Mouse (Mus musculus) macrophage (primary cell): ENCODE measurements around the gene Cdc42. TPM values are rescaled to one million over a fixed set of nuclear protein-coding genes. Genes with fewer than 3 reads are reported as not detected.

Source experiments
- H3K27ac ChIP-seq: fragments of 350-480 bp; formaldehyde crosslinking; 2 replicates; pipeline ENCODE4 v1.9.0; 2021
- H3K36me3 ChIP-seq: fragments of 350-480 bp; formaldehyde crosslinking; 2 replicates; pipeline ENCODE4 v1.9.0; 2021; ENCODE audit errors: inconsistent target
- H3K4me3 ChIP-seq: fragments of 350-480 bp; formaldehyde crosslinking; 2 replicates; pipeline ENCODE4 v1.9.0; 2021; ENCODE audit errors: inconsistent target
- H3K79me2 ChIP-seq: fragments of 350-480 bp; formaldehyde crosslinking; 2 replicates; pipeline ENCODE4 v1.9.0; 2021; ENCODE audit errors: inconsistent target
- WGBS: methylation state at CpG from one replicate; pipeline ENCODE4 v1.1.7; 2026; ENCODE audit warnings: inconsistent platforms; ENCODE audit not compliant: missing documents; 5-methylcytosine and 5-hydroxymethylcytosine counted together
- polyA plus RNA-seq: library from polyadenylated mRNA; stranded (reverse); fragments of 250-400 nt; gene quantifications from 3 replicates; pipeline ENCODE4 v1.2.4, GENCODE M21; 2018; ENCODE audit warnings: inconsistent platforms

Gene Cdc42
- polyA plus RNA-seq, 1 experiment from 2014 or later = 958 TPM

DNA sequence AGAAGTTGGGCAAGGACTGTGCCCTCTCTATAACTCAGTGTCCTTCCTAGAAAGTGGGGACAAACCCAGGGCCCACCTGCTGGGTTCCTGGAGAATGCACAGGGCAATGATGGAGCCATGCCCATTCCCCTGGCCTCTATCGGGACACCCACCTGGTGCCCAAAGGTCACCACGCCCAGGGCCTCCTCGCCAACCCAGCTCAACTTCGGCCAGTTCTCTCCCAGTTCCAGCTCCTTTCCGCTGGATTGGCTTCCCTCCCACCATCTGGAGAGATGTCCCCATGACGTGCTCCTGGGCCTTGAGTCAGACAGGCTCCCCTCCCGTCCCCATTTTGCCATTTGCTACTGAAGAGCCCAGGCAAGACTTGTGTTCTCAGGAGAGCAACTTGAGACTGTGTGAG is 64.9 kb downstream of the Cdc42 start:
- Histone ChIP-seq H3K36me3 (no peaks in the 10 kb centered on the region), H3K79me2 (no peaks in the 10 kb centered on the region), H3K27ac (no peak overlapping the region), H3K4me3 (no peak overlapping the region)
- WGBS = 85% methylated on average over 7 of the region's 7 CpGs

DNA sequence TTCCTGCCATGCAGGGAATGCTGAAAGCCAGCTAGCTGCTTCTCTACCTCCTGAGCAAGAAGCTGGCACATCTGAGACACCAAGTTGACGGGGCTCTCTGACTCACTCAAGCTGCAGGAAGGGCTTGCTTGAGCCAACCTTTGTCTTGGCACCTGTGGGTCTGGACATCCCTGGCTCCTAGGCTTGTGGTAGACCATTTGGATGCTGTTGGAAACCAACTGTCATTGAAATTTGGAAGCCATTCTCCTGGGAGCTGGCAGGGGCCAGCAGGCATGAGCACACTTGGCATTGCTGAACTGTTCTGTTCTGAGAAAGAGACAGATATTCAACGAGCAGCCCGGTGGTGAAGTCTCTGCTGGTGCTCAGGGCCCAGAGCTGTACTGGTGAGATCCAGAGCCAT is 67.3 kb downstream of the Cdc42 start:
- Histone ChIP-seq H3K79me2 (no peaks in the 10 kb centered on the region), H3K36me3 (no peaks in the 10 kb centered on the region), H3K27ac (no peak overlapping the region), H3K4me3 (no peak overlapping the region)
- 94% methylated on average over 3 of the region's 3 CpGs for WGBS

DNA sequence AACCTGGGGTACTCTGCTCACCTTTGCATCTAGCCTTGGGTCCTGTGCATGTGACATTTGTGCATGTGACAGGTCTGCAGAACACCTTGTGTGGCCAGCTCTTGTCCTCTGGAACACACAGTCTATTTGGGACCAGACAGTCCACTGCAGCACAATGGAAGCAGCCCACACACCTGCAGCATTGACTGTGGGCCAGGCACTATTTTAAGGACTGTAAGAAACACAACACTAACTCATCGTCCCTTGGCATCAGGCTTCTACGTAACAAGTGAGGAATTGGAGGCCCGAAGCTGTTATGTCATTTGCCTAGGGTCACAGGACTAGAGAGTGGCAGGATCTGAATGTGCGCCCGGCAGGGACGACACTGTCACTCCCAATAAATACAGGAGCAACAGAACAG is 67.8 kb downstream of the Cdc42 start:
- Histone ChIP-seq H3K79me2 (no peaks in the 10 kb centered on the region), H3K36me3 (no peaks in the 10 kb centered on the region), H3K27ac (no peak overlapping the region), H3K4me3 (no peak overlapping the region)
- 95% methylated on average over 6 of the region's 6 CpGs for WGBS

DNA sequence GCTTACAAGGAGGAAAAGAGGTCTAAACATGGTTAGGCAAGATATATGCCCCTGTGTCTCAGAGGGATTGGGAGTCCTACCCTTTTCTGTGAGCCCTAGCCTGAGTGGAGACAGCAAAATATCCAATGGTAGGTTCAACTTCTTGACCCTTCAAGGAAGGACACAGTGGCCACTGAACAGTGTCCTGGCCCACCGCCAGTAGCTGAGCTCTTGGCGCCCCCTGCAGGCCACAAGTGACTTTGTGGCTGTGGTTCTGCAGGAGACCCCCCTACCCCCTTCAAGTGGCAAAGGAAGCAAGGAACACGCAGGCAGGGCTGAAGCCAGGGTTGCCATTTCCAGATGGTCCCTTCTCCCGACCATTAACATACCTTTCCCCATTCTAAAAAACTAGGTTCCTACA is 69.7 kb downstream of the Cdc42 start:
- no peaks in the 10 kb centered on the region for H3K79me2 ChIP-seq
- H3K27ac ChIP-seq = no peak overlapping the region
- WGBS = 7% methylated on average over 3 of the region's 4 CpGs
- H3K4me3 ChIP-seq = no peak overlapping the region
- no peaks in the 10 kb centered on the region for H3K36me3 ChIP-seq

DNA sequence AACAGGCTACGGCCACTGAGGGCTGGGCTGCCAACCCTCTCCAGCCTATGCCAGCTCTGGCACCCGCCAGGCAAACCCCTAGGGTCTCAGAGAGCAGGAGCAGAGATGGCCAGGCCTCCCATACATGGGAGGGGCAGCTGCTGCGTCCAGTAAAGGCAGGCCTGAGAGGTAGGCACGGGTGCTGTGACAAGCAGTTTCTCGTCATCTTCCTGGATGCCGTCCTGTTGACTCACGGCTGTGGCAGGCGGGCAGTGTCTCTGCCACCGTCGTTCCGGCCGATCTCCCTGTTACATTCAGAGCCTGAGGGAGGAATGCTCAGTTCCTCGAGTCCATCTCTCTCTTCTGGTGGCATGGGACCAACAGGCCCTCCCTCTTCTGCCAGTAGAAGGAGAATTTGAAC is 70.3 kb downstream of the Cdc42 start:
- no peaks in the 10 kb centered on the region for H3K36me3 ChIP-seq
- no peaks in the 10 kb centered on the region for H3K79me2 ChIP-seq
- no peak overlapping the region for H3K27ac ChIP-seq
- H3K4me3 ChIP-seq = no peak overlapping the region
- 86% methylated on average over 13 of the region's 13 CpGs for WGBS

DNA sequence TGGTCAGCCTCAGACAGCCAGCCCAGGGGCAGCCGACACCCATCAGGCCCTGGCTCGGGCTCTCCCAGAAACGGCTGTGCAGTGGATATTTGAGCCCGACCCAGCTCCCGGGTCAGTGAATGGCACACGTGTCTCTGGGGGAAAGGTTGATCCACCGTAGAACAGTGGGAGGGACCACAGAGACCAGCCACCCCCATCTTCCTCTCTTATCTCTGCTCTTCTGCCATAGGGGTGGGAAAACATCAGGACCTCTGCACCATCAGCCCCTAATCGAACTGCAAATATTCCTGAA is 70.9 kb downstream of the Cdc42 start:
- Histone ChIP-seq H3K79me2 (no peaks in the 10 kb centered on the region), H3K27ac (no peak overlapping the region), H3K36me3 (no peaks in the 10 kb centered on the region), H3K4me3 (no peak overlapping the region)
- 92% methylated on average over 7 of the region's 8 CpGs for WGBS

DNA sequence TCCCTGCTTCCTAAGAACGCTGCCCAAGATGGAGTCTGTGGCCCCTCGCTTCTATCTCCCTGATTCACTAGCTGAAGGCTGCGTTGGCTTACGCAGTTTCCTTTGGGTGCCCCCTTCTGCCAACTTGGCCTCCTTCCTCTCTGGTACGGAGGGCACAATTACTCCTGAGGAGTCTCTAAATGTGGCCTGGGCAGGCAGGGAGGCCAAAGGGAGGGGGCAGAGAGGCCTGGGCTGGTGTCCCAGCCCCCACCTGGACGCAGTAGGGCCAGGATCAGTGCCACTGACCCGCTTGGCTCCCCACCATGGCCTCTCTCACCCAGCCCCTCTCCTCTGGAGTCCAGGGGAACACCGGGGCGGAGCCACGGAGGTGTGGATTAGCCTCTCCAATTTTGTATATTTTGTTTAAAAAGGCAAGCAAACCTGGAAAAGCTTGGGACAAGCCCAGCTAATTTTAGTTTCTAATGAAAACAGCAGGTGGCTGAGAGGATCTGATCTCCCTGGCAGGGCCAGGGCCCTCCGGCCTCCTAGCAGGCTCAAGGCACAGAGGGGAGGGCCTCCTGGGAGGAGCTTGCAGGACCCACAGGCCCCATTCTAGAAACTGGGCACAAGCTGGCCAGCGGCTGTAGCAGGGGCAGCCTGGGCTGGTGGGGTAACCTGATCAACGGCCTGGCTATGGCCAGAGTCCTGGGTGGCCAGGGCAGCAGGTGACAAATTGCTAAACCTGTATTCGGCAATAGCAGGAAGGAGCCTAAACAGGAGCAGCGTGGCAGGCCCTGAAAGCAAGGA is 71.5 kb downstream of the Cdc42 start:
- 89% methylated on average over 12 of the region's 15 CpGs for WGBS
- H3K4me3 ChIP-seq = no peak overlapping the region
- H3K27ac ChIP-seq = no peak overlapping the region
- no peaks in the 10 kb centered on the region for H3K79me2 ChIP-seq
- H3K36me3 ChIP-seq = no peaks in the 10 kb centered on the region

DNA sequence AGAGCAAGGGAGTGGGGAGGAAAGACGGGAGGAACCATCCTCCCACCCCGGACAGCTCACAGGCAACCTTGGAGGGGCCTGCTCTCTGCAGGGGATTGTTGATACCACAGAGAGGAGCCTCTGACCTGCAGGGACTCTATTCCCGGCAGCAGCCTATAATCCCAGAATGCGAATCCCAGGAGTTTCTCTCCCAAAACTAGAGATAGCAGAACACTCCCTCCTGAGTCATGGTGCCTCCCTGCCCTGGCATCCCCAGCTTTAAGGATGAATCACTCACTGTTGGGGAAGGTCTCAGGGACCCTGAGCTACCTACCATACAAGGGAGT is 74.2 kb downstream of the Cdc42 start:
- Histone ChIP-seq H3K36me3 (no peaks in the 10 kb centered on the region), H3K4me3 (no peak overlapping the region), H3K79me2 (no peaks in the 10 kb centered on the region), H3K27ac (no peak overlapping the region)
- 48% methylated on average over 4 of the region's 4 CpGs for WGBS

DNA sequence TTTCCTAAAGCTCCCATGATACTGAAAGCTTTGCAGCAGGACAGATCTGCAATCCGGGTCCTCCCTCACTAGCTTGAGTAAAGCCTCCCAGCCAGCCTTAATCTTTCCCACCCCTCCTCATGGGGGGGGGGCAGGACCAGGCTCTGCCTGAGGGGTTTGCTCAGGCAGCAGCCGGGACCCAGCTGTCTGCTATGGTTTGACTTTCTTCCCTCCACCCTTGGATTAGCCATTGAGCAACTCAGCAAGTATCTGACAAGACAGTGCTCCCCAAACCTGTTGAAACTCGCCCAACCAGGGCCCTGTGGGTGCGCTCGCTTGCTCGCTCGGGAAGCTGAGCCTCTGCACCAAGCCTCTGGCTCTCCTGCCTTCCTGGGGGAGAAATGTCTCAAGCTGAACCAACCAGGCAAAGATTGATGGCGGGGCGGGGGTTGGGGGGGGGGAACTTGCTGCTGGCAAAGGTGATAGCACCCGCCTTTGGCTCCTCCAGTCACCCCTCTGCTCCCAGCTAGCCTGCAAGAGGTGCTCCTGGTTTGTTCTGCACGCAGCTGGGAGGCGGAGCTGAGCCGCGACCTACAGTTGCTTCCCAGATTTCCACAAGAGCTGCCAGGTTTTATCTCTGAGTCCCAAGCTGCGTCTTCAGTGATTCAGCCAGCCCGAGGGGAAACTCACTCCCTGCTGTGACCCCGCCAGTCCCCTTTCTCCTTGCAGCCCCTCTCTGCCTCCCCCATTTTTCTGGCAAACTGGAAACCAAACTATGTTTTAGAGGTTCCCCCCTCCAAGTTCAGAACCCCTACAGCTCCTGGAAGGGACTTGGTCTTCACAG is 74.7 kb downstream of the Cdc42 start:
- no peaks in the 10 kb centered on the region for H3K79me2 ChIP-seq
- H3K27ac ChIP-seq = no peak overlapping the region
- no peaks in the 10 kb centered on the region for H3K36me3 ChIP-seq
- H3K4me3 ChIP-seq = no peak overlapping the region
- 56% methylated on average over 15 of the region's 17 CpGs for WGBS

DNA sequence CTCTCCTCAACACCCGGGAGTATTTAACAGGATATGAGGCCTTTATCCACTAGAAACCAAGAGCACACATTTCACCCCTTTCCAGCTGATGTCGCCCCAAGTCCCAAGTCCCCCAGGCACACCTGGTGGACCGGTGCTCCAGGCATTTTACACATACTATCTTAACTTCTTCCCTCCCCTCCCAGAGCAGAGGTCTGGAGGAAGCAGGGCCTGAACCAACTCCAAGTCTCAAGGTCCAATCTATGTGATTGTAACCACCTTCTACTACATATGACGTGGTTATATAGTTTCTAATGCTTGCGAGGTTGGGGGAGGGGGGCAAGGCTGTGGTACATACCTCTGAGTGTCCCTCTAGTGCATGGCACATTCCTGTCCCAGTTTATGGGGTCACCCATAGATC is 75.4 kb downstream of the Cdc42 start:
- Histone ChIP-seq H3K27ac (no peak overlapping the region), H3K79me2 (no peaks in the 10 kb centered on the region), H3K36me3 (no peaks in the 10 kb centered on the region), H3K4me3 (no peak overlapping the region)
- 85% methylated on average over 5 of the region's 5 CpGs for WGBS

DNA sequence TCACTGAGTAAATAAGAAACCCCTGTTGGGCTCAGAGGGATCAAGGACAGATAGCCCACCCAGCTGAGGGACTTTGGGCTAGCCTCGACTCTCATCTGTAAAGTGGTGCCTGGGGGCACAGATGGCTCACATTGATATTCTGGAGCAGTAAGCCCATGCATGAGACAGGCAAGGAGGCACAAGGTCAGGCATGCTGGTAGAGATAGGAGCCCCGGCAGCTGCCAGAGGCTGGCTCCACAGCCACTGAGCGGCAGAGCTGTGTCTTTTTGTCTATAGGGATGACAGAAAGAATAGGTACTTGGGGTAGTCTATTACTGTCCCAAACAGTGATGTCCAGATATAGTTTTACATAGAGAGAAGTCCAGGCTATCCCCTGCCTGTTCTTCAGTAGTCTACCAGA is 76.2 kb downstream of the Cdc42 start:
- WGBS = 76% methylated on average over 3 of the region's 3 CpGs
- no peak overlapping the region for H3K4me3 ChIP-seq
- no peaks in the 10 kb centered on the region for H3K36me3 ChIP-seq
- no peaks in the 10 kb centered on the region for H3K79me2 ChIP-seq
- H3K27ac ChIP-seq = no peak overlapping the region

DNA sequence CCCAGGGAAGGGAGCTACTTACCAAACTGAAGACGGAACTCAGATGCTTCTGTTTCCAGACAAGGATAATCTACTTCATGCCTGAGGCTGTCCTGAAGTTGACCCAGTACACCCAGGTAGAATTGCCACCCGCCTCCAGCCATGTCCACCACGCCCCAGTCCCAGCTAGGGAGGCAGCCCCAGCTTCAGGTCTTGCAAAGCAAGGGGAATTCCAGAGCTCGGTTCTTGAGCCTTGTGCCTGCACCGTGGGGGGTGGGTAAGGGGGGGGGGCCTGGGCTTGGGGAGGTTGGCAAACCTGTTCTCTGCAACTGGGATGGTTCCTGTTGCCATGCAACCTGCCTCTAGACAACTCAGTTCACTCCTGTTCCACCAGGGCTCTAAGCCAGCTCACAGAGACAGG is 78.2 kb downstream of the Cdc42 start:
- 61% methylated on average over 4 of the region's 5 CpGs for WGBS
- Histone ChIP-seq H3K4me3 (no peak overlapping the region), H3K79me2 (no peaks in the 10 kb centered on the region), H3K36me3 (no peaks in the 10 kb centered on the region), H3K27ac (no peak overlapping the region)

DNA sequence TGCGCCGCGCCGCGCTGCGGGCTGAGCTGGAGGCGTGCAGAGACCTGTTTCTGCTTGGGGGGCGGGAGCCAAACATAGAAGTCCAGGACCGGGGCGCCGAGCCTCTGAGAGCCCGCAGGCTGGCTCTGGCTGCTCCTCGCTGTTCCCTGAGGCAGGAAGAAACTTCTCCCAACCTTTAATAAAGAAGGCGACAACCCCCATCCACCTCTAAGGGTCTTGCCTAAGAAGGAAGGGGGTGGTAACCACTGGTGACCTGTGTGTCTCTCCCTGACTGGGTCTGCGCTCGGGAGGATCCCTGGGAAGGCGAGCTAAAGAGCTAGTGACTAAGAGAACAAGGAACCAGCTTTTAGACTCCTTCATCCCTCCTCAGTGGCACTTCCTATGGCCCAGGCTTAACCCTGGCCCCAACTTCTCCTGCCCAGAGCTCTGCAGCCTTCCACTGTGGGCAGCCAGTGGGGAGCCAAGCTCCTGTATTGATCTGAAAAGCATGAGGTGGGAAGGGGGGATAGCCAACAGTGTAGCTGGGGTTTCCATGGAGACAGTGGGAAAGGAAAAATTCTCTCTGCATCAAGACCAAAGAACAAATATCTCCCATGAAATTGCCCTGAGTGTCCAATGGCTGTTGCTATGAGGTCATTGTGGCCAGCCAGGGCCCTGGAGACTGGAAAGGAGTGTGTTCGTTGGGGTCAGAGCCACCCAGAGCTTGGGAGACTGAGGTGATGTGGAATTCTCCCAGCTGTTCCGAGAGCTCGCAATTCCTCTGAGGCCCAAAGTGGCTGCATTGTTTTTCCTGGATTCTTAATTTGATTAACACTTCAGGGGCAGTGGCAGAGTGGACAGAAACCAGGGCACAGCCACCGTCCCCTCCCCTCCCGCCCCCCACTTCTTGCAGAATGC is 79.1 kb downstream of the Cdc42 start:
- WGBS = 15% methylated on average over 20 of the region's 22 CpGs
- Histone ChIP-seq H3K79me2 (no peaks in the 10 kb centered on the region), H3K36me3 (no peaks in the 10 kb centered on the region), H3K27ac (no peak overlapping the region), H3K4me3 (no peak overlapping the region)

DNA sequence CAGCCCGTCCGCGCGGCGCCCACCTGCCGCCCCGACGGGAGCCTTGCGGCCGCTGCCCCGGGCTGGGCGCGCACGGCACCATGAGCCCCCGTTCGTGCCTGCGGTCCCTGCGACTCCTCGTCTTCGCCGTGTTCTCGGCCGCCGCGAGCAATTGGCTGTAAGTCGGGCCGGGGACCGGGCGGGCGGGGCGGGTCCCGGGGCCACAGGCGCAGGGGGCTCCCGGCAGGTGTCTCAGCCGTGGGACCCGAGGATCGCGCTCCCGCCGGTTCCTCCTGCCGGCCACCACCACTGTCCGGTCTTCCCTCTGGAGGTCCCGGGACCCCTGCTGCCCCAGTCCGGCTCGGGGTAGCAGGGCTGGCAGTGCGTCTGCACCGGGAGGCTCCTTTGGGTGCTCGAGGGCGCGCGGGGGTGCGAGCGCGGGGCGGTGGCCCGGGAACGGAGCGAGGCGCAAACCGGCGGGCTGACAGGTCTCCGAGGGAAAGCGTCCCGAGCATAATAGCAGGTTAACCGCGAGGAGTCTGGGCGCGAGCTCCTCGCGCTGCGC is 79.8 kb downstream of the Cdc42 start:
- H3K36me3 ChIP-seq = no peaks in the 10 kb centered on the region

DNA sequence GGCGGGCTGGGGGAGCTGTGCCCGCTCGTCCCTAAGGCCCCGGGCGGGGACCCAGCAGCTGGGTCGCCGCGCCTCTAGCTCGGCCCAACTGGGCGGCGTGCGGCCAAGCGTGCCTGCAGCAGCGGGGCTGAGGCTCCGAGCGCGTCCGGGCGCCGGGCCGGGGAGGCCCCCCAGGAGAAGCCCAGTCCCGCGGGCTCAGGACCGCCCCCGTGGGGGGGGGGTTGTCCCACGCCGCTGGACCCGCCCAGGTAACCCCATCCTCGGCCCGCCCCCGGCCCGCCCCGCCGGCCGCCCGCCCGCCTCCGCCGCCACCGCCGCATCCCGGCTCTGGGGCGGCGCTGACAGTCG is 80.4 kb downstream of the Cdc42 start, which contains the start of gene Wnt4:
Wnt4 (plus strand) TSS at position 324 of the 348 bp plus-strand sequence.
- no peak within 1 kb of the TSS for H3K27ac ChIP-seq
- H3K4me3 ChIP-seq = no peak within 1 kb of the TSS
- no peaks in the 10 kb centered on the region for H3K79me2 ChIP-seq
- under 1% methylated on average over 35 of the region's 45 CpGs for WGBS
- no peaks in the 10 kb centered on the region for H3K36me3 ChIP-seq

More for the DNA sequence above, 79.8 kb downstream of the Cdc42 start:
- Histone ChIP-seq H3K79me2 (no peaks in the 10 kb centered on the region), H3K4me3 (no peak overlapping the region), H3K27ac (no peak overlapping the region)
- 3% methylated on average over 53 of the region's 71 CpGs for WGBS
